Mouse (Mus musculus) ES-E14 (cell line): ENCODE results near the gene Tsc22d1. TPM values are rescaled to one million over a fixed set of nuclear protein-coding genes. Genes with fewer than 3 reads are reported as not detected.

Experiments used
- DNase-seq: peaks from one replicate; pipeline ENCODE4 v3.0.0-alpha.2; 2013; ENCODE audit warnings: low read depth, low spot score
- H3K27ac ChIP-seq: 2 replicates; pipeline ENCODE4 v1.5.1; 2012; ENCODE audit warnings: low read depth, mild to moderate bottlenecking, low read length, moderate library complexity, mixed read lengths; ENCODE audit not compliant: poor library complexity, insufficient read depth, severe bottlenecking
- H3K36me3 ChIP-seq: 2 replicates; pipeline ENCODE4 v1.6.1; 2012; ENCODE audit warnings: mild to moderate bottlenecking, low read length, moderate library complexity, mixed read lengths; ENCODE audit not compliant: control insufficient read depth, poor library complexity, insufficient read depth, severe bottlenecking
- H3K4me1 ChIP-seq, 2 experiments: fragments of 150-350 bp in 1 of 2; sonication (generic) in 1 of 2; 2 replicates each; pipeline ENCODE4 v1.6.1; 2012; ENCODE audit warnings: low read length in 2 of 2, mild to moderate bottlenecking in 1 of 2, mixed read lengths in 1 of 2; ENCODE audit not compliant: control insufficient read depth in 2 of 2, insufficient read depth in 2 of 2, poor library complexity in 1 of 2
- H3K4me3 ChIP-seq, 2 experiments: fragments of 150-350 bp in 1 of 2; sonication (generic) in 1 of 2; 2 replicates each; pipeline ENCODE4 v1.5.1; 2012; ENCODE audit warnings: low read length in 2 of 2, low read depth in 1 of 2, mild to moderate bottlenecking in 1 of 2, mixed read lengths in 1 of 2; ENCODE audit not compliant: insufficient read depth in 1 of 2, poor library complexity in 1 of 2, severe bottlenecking in 1 of 2
- H3K9ac ChIP-seq: 2 replicates; pipeline ENCODE4 v1.6.1; 2012; ENCODE audit warnings: low read depth, mild to moderate bottlenecking, low read length, mixed read lengths; ENCODE audit not compliant: poor library complexity, insufficient read depth, severe bottlenecking
- H3K9me3 ChIP-seq: fragments of 150-350 bp; sonication (generic); 2 replicates; pipeline ENCODE4 v1.6.1; 2012; ENCODE audit warnings: low read depth, mild to moderate bottlenecking, low read length; ENCODE audit not compliant: control insufficient read depth, insufficient read depth
- CHD2 ChIP-seq: IDR thresholded peaks from 2 replicates; pipeline ENCODE4 v1.6.1; 2014; ENCODE audit warnings: mild to moderate bottlenecking, low read depth, low read length, inconsistent platforms
- HCFC1 ChIP-seq: IDR thresholded peaks from 2 replicates; pipeline ENCODE4 v1.6.1; 2012; ENCODE audit warnings: low read length, inconsistent platforms, borderline replicate concordance; ENCODE audit not compliant: insufficient read depth
- MAFK ChIP-seq: IDR thresholded peaks from 2 replicates; pipeline ENCODE4 v1.6.1; 2014; ENCODE audit warnings: mild to moderate bottlenecking, low read depth, low read length, inconsistent platforms; ENCODE audit not compliant: insufficient read depth
- ZC3H11A ChIP-seq: IDR thresholded peaks from 2 replicates; pipeline ENCODE4 v1.6.1; 2012; ENCODE audit warnings: low read depth, mild to moderate bottlenecking, inconsistent platforms, low read length, borderline replicate concordance
- ZNF384 ChIP-seq: IDR thresholded peaks from 2 replicates; pipeline ENCODE4 v1.6.1; 2012; ENCODE audit warnings: low read depth, low read length, inconsistent platforms
- in situ Hi-C, 2 experiments: fragments of 600-800 bp; cut with MboI; formaldehyde crosslinking; loops; one replicate each; pipeline ENCODE4 v1.15.1; 2025; ENCODE audit warnings: low sequenced_read_pairs in 2 of 2, inconsistent platforms in 1 of 2; ENCODE audit not compliant: unreplicated experiment in 2 of 2
- total RNA-seq: library from RNA; depleted of rRNA; stranded (reverse); fragments of 300-350 nt; gene quantifications from 2 replicates; pipeline ENCODE4 v1.2.3, GENCODE M21; 2012

Tsc22d1 gene
- total RNA-seq, 1 experiment: 129 TPM

DNA sequence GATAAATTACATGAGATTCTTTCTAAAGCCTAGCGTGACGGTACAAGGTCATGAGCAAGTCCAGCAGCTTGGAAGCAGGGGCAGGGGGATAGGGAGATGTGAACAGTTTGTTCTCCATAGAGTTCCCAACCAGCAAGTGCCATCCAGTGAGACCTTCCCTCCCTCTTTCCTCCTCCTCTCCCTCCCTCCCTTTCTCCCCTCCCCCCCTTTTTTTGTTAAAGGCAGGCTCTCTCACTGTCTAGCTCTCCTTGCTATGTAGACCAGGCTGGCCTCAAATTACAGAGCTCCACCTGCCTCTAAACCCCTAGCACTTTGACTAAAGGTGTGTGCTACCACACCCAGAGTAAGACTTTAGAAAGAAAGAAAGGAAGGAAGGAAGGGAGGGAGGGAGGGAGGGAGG, 63.3 kb downstream of the Tsc22d1 start:
- peak overlapping the region; percentile 42; the same call in 1 of the 2 replicates for H3K9ac ChIP-seq
- TF ChIP-seq ZC3H11A: no peak
- TF ChIP-seq CHD2: no peak
- no peak for TF ChIP-seq HCFC1
- TF ChIP-seq MAFK: no peak
- no peak for TF ChIP-seq ZNF384
- H3K36me3 ChIP-seq: no peaks in the 10 kb centered on the region
- DNase-seq: no peak
- H3K4me1 ChIP-seq: peaks cover 10 to 11% of the 10 kb centered on the region in 2 experiments
- no peak overlapping the region for H3K4me3 ChIP-seq
- no peaks in the 10 kb centered on the region for H3K9me3 ChIP-seq
- in situ Hi-C loops: loop anchor here in 1 of 2 experiments (10.0 kb wide), 1 partner anchor 527 kb away; no protein-coding TSS in a partner anchor
- H3K27ac ChIP-seq: peak overlapping the region; percentile 44; the same call in 1 of the 2 replicates

DNA sequence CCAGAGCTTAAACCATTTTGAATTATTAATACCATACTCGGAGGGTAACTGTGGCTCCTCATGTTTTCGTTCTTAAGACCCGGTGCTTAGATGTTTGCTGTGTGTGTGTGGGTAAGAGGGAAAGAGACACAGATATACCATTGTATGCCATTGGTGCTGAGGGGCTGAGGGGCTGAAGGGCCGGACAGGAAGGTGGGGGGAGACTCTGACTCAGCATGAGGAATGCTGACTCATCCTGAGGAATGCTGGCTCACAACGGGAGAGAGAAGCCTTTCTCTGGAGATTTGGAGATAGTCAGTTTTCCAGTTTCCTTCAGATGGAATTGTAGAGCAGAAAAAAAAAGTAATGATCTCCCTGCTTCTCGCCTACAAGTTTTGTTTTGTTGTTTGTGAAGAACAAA, 63.9 kb downstream of the Tsc22d1 start:
- TF ChIP-seq CHD2: 0 out of 2 replicates have a peak, but pooled peaks have one; percentile 24
- no peak for TF ChIP-seq ZC3H11A
- peak; percentile 99 for TF ChIP-seq MAFK
- peak; percentile 8; the same call in 1 of the 2 replicates for TF ChIP-seq ZNF384
- peak; percentile 34; the same call in 1 of the 2 replicates for TF ChIP-seq HCFC1
- DNase-seq: no peak
- in situ Hi-C loops: loop anchor here in 1 of 2 experiments (10.0 kb wide), 1 partner anchor 526 kb away; no protein-coding TSS in a partner anchor
- Histone ChIP-seq H3K9me3 (no peaks in the 10 kb centered on the region), H3K36me3 (no peaks in the 10 kb centered on the region), H3K9ac (no peak overlapping the region), H3K4me1 (peaks cover 10 to 11% of the 10 kb centered on the region in 2 experiments; a peak in 3 of 4 replicates), H3K4me3 (0 out of 4 replicates have a peak overlapping the region, but pooled peaks of 1 of the 2 experiments have one; percentile 11), H3K27ac (peak overlapping the region; percentile 44; the same call in 1 of the 2 replicates)

DNA sequence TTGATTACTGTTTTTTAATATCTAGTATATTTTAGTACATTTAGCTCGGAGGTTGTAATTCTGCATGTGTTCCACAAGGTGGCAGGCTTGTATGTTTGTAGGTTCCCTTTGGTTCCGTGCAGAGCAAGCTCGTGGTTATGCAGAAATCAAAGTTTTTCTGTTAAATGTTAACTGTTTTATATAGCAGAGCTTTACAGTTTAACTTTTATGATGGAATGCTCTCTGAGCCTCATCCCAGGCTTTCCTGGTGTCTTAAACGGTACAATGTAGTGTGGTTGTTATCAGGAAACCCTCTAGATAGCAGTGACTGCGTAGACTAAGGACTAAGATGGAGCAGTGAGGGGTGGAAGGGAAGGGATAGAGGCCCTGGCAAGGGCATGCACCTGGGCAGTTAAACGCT, 65.1 kb downstream of the Tsc22d1 start:
- TF ChIP-seq HCFC1 (no peak), MAFK (no peak), CHD2 (no peak), ZC3H11A (peak; percentile 84; the same call in 1 of the 2 replicates), ZNF384 (no peak)
- Histone ChIP-seq H3K4me3 (no peak overlapping the region), H3K4me1 (peaks cover 10 to 11% of the 10 kb centered on the region in 2 experiments; a peak in 3 of 4 replicates), H3K27ac (no peak overlapping the region), H3K9me3 (no peaks in the 10 kb centered on the region), H3K36me3 (no peaks in the 10 kb centered on the region), H3K9ac (no peak overlapping the region)
- DNase-seq: no peak
- in situ Hi-C loops: loop anchor here in 1 of 2 experiments (10.0 kb wide), 1 partner anchor 525 kb away; no protein-coding TSS in a partner anchor

DNA sequence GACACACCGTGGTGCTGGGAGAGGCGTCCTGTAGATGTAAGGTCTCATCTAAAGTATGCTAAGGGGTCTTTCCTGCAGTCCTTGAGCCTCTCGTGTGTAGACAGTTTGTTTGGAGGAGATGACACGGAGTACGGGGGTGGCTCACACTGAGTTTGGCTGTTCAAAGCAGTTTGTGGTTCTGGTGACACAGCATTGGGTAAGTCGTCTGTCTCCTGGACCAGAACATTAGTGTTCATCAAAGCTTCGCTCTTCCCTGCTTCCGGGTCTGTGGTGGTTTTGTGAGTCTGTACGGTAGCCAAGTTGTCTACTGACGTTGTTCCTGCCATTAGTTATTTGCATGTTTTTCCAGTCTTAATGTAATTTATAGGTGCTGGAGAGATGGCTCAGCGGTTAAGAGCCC, 65.7 kb downstream of the Tsc22d1 start:
- Histone ChIP-seq H3K4me3 (no peak overlapping the region), H3K9ac (no peak overlapping the region), H3K4me1 (peaks cover 10 to 11% of the 10 kb centered on the region in 2 experiments; a peak in 3 of 4 replicates), H3K27ac (no peak overlapping the region), H3K9me3 (no peaks in the 10 kb centered on the region), H3K36me3 (no peaks in the 10 kb centered on the region)
- no peak for TF ChIP-seq ZNF384
- TF ChIP-seq CHD2: no peak
- TF ChIP-seq ZC3H11A: no peak
- no peak for TF ChIP-seq MAFK
- no peak for TF ChIP-seq HCFC1
- DNase-seq: no peak
- in situ Hi-C loops: no loop called here
